Mouse (Mus musculus) intestine, embryonic 16.5 days (tissue): Measurements from ENCODE around the gene Rfx8. TPM values are rescaled to one million over a fixed set of nuclear protein-coding genes. Genes with fewer than 3 reads are reported as not detected.
A peak's percentile ranks its signal among the peaks of the same experiment; 100 is the strongest.

Experiments
- ATAC-seq: fragments of 200-750 bp; cut with Nextera tagmentation; 2 replicates; pipeline ENCODE4 v1.8.0; 2017; ENCODE audit warnings: moderate TSS enrichment, moderate library complexity
- H3K27ac ChIP-seq: fragments of 300-500 bp; sonication (generic); 2 replicates; pipeline ENCODE4 v1.5.1; 2014; ENCODE audit warnings: mild to moderate bottlenecking, low read length
- H3K27me3 ChIP-seq: fragments of 300-500 bp; sonication (generic); replicated peaks from 2 replicates; pipeline ENCODE4 v1.6.1; 2014; ENCODE audit warnings: low read length, control low read depth, mixed read lengths; ENCODE audit not compliant: control insufficient read depth, insufficient read depth
- H3K36me3 ChIP-seq: fragments of 300-500 bp; sonication (generic); 2 replicates; pipeline ENCODE4 v1.6.1; 2014; ENCODE audit warnings: low read length, control low read depth; ENCODE audit not compliant: control insufficient read depth, insufficient read depth
- H3K4me1 ChIP-seq: fragments of 300-500 bp; sonication (generic); 2 replicates; pipeline ENCODE4 v1.6.1; 2014; ENCODE audit warnings: low read length, control low read depth, mixed read lengths; ENCODE audit not compliant: control insufficient read depth, insufficient read depth
- H3K4me2 ChIP-seq: fragments of 300-500 bp; sonication (generic); 2 replicates; pipeline ENCODE4 v1.6.1; 2014; ENCODE audit warnings: low read depth, low read length, control low read depth
- H3K4me3 ChIP-seq: fragments of 300-500 bp; sonication (generic); 2 replicates; pipeline ENCODE4 v1.5.1; 2014; ENCODE audit warnings: mild to moderate bottlenecking, low read length
- H3K9ac ChIP-seq: fragments of 300-500 bp; sonication (generic); 2 replicates; pipeline ENCODE4 v1.6.1; 2014; ENCODE audit warnings: low read depth, low read length
- H3K9me3 ChIP-seq: fragments of 300-500 bp; sonication (generic); 2 replicates; pipeline ENCODE4 v1.6.1; 2016; ENCODE audit warnings: low read length, control low read depth; ENCODE audit not compliant: control insufficient read depth
- WGBS: fragments of 180-500 bp; shearing (Covaris S2); extraction: QIAGEN DNeasy Blood & Tissue Kit; methylation state at CpG from one replicate; pipeline ENCODE4 v1.1.7; 2014; 5-methylcytosine and 5-hydroxymethylcytosine counted together
- polyA plus RNA-seq: library from polyadenylated mRNA; unstranded; fragments of >200 nt; fragmentation: Nextera tagmentation; extraction: Ambion mirVana; gene quantifications from 2 replicates; pipeline ENCODE4 v1.2.1, GENCODE M21; 2015

Rfx8 gene
- polyA plus RNA-seq, 1 experiment from 2014 or later = 0.18 TPM

DNA sequence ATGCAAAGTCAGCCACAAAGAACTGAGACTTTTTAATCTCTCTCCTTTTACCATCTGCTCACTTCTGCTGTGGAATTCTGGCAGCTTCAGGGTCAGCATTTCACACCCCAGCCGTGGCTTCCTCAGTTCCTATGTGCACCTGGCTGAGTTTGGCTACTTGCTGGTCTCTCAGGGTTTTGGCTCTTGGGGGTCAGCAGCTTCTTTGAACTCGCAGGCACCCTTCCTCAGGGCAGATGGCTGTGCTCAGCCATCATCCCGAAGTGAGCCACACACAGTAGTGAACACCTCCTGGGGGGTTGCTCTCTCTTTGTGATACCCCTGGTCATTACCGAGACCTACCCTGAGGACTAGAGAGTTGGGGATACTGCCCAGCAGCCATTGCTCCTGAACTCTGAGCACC, 29.7 kb downstream of the Rfx8 start:
- Histone ChIP-seq H3K9ac (no peak overlapping the region), H3K4me2 (no peak overlapping the region), H3K27ac (no peak overlapping the region), H3K36me3 (no peaks in the 10 kb centered on the region), H3K4me1 (peaks cover 15% of the 10 kb centered on the region), H3K9me3 (no peaks in the 10 kb centered on the region), H3K4me3 (no peak overlapping the region), H3K27me3 (no peaks in the 10 kb centered on the region)
- 51% methylated on average over 4 of the region's 4 CpGs for WGBS
- ATAC-seq = no peak

DNA sequence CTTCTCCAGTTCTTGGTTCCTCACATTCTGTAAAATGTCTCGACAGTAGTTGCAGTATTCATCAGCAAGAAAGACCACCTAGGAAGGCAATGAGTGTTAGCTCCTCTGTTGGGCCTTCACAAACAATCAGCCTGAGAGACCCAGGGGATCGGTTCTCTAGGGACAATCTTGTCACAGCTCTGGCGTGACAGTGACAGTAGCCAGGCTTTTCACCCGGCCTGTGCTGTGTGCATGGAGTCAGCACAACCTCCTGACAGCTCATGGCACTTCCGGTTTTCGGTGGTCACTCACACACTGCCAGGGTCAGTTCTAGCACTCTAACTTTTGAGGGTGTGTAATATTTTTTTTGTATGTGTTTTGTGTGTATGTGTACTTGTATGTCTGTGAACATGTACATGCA, 32.2 kb downstream of the Rfx8 start:
- Histone ChIP-seq H3K4me3 (no peak overlapping the region), H3K9ac (no peak overlapping the region)

DNA sequence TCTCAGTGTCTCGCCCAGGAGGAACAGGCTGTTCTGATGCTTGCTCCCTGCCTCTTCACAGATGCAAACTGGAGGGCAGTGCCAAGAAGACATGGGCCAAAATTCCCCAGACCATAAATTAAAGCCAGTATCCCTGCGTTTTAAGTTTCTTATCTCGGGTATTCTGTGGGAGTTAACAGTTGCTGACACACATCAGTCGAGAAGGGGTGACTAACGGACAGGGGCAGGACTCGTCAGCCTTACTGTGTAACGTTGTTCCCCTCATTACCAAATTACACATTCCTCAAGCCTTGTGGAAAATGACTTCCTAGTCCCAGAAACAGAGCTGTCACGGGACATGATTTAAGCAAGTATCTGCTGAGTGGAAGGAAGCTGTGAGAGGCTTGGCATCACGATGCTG, 33.5 kb downstream of the Rfx8 start:
- 0 out of 2 replicates have a peak, but pooled peaks cover 4% of the 10 kb centered on the region for H3K4me1 ChIP-seq
- H3K27ac ChIP-seq = no peak overlapping the region
- WGBS = 51% methylated on average over 9 of the region's 9 CpGs
- no peak overlapping the region for H3K4me3 ChIP-seq
- no peaks in the 10 kb centered on the region for H3K36me3 ChIP-seq
- ATAC-seq = no peak
- H3K9me3 ChIP-seq = no peaks in the 10 kb centered on the region
- no peak overlapping the region for H3K9ac ChIP-seq
- H3K27me3 ChIP-seq = no peaks in the 10 kb centered on the region
- H3K4me2 ChIP-seq = no peak overlapping the region

More for the DNA sequence above, 32.2 kb downstream of the Rfx8 start:
- H3K4me1 ChIP-seq = 0 out of 2 replicates have a peak, but pooled peaks cover 4% of the 10 kb centered on the region
- H3K4me2 ChIP-seq = no peak overlapping the region
- H3K36me3 ChIP-seq = no peaks in the 10 kb centered on the region
- H3K27ac ChIP-seq = no peak overlapping the region
- 65% methylated on average over 6 of the region's 6 CpGs for WGBS
- H3K9me3 ChIP-seq = no peaks in the 10 kb centered on the region
- H3K27me3 ChIP-seq = no peaks in the 10 kb centered on the region
- ATAC-seq = no peak

DNA sequence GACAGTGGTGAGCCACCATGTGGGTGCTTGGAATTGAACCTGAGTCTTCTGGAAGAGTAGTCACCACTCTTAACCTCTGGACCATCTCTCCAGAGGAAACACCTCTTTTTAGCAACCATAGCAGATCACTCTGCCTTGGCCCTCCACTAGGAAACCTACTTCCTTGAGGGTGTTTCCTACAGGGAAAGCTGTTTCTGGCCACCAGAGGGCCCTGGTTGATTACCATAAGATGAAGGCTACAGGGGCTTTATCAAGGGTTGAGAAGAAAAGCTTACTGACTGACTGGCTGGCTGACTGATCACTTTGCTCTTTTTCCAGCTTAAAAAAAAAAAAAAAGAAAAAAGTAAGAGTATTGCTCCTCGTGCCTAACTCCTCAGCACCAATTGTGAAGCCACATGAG, 35.0 kb downstream of the Rfx8 start:
- Histone ChIP-seq H3K9me3 (no peaks in the 10 kb centered on the region), H3K27ac (no peak overlapping the region), H3K4me2 (no peak overlapping the region), H3K9ac (no peak overlapping the region), H3K36me3 (no peaks in the 10 kb centered on the region), H3K4me1 (0 out of 2 replicates have a peak, but pooled peaks cover 4% of the 10 kb centered on the region), H3K4me3 (no peak overlapping the region), H3K27me3 (no peaks in the 10 kb centered on the region)
- peak; percentile 77 for ATAC-seq
- WGBS = 3% methylated on average over 1 of the region's 1 CpGs

DNA sequence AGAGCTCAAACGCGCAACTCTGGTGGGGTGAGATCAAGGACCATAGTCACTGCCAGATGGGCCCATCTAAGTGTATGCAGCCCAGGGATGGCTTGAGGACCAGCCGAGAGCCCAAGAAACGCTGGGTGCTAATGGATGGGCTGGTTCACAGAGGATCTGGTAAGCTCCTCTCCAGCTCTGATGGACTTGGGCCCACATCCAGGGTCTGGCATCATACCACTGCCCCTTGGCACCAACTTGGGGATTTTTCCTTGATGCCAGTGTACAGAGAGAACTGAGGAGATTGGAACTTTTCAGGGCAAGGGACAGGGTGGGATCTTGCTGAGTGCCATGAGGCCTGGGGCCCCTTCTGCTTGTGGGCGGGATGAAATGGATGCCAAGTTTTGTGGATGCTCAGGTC, 39.2 kb downstream of the Rfx8 start:
- Histone ChIP-seq H3K4me1 (no peaks in the 10 kb centered on the region), H3K36me3 (no peaks in the 10 kb centered on the region), H3K27ac (no peak overlapping the region), H3K9me3 (no peaks in the 10 kb centered on the region), H3K9ac (no peak overlapping the region), H3K27me3 (no peaks in the 10 kb centered on the region), H3K4me3 (no peak overlapping the region), H3K4me2 (no peak overlapping the region)
- WGBS = 91% methylated on average over 5 of the region's 5 CpGs
- ATAC-seq = no peak

DNA sequence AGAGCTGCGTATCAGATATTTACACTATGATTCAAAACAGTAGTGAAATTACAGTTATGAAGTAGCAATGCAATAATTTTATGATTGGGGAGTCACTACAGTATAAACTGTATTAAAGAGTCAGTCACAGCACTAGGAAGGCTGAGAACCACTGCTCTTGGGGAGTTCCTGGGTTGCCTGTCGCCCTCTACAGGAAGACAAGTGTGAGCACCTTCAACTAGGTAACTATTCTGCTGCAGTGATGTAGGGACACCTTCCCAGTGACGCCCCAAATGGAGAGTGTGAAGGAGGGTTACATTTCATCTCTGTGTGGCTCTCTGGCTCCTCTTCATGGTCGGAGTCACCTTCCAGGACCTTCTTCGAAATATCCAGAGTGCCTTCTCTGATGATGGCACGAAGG, 40.3 kb downstream of the Rfx8 start:
- WGBS = 74% methylated on average over 6 of the region's 6 CpGs
- ATAC-seq = no peak
- no peak overlapping the region for H3K9ac ChIP-seq
- no peak overlapping the region for H3K4me2 ChIP-seq
- no peaks in the 10 kb centered on the region for H3K4me1 ChIP-seq
- no peaks in the 10 kb centered on the region for H3K27me3 ChIP-seq
- no peak overlapping the region for H3K27ac ChIP-seq
- H3K36me3 ChIP-seq = no peaks in the 10 kb centered on the region
- H3K4me3 ChIP-seq = no peak overlapping the region
- no peaks in the 10 kb centered on the region for H3K9me3 ChIP-seq

DNA sequence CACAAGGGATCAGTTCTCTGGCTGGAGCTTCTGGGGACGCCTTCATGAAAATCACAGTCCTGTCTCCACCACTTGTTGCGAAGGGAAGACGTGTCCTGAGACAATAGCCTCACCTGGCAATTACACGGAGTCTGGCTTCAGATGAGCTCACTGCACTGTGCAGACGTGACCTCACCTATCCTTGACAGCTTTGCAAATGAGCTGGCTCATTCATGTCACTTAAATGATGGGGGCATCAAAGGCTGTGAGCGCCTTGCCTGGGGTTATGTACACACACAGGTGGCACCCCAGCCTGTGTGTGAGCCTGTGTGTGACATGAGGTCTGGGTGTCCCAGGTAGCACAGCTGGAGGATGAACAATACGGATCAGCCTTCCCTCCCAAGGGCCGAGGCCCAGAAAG, 41.9 kb downstream of the Rfx8 start:
- Histone ChIP-seq H3K4me1 (no peaks in the 10 kb centered on the region), H3K27me3 (no peaks in the 10 kb centered on the region), H3K4me3 (no peak overlapping the region), H3K27ac (no peak overlapping the region), H3K9me3 (no peaks in the 10 kb centered on the region), H3K4me2 (no peak overlapping the region), H3K9ac (no peak overlapping the region), H3K36me3 (no peaks in the 10 kb centered on the region)
- peak; percentile 21; the same call in 1 of the 2 replicates for ATAC-seq
- WGBS = 66% methylated on average over 8 of the region's 8 CpGs

DNA sequence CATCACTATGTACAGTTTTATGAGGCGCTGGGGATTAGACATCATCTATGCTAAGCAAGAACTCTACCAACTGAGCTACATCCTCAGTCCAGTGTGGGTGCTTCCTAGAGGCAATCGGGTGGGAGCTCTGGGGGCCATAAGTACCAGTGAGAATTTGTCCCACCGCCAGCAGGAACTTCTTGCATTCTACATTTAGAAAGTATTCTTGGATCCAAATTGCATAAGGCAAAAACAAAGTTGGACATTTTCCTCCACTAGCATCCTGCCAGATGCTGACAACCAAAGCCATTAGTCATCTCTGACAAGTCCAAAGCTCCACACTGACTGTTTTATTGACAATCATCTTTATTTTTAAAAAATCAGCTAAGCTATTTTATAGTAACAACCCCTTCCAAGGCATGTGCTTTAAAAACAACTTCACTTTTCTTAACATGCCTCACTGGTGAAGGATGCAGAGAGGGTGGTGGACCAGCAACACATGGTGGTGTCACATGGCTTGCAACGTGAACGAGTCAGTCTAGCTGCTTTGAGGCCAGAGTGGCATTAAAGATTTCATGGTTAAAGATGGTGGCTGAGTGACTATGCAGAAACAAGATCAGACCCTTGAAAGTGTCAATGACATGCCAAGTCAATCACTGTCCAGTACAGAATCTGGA, 44.4 kb downstream of the Rfx8 start:
- WGBS = 84% methylated on average over 5 of the region's 5 CpGs
- no peak for ATAC-seq

DNA sequence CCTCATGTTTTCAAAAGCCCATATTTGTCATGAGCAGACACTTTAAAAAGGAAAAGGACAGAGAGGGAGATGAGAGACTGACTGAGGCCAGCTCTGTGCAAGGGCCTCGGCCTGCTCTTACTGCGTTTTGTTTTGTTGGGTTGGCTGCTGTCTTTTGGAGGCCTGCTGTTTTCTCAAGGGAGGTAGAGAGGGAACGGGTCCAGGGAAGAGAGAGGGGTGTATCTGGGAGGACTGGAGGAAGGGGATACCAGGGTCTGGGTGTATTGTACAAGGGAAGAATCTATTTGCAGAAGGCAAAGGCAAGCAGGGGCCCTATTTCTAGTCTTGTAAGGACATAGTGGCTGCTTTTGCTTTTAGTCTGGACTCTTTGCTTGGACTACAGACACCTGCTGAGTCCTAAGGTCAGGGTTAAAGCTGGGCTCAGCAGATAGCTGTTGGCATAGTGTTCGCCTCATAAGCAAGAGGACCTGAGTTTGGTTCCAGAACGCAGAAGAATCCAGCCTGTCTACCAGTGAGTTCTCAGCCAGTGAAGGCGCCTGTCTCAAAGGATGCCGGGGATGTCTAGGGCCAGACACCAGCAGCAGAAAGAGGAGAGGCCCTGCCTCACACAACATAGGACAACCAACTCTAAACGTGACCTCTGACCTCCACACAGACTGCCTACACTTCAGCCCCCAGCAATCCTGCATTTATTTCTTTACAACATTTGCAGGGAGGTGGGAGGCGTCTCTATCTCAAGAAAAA, 48.3 kb downstream of the Rfx8 start:
- no peaks in the 10 kb centered on the region for H3K27me3 ChIP-seq
- WGBS = 77% methylated on average over 9 of the region's 9 CpGs
- H3K4me2 ChIP-seq = no peak overlapping the region
- ATAC-seq = no peak
- no peak overlapping the region for H3K9ac ChIP-seq
- H3K4me1 ChIP-seq = no peaks in the 10 kb centered on the region
- H3K36me3 ChIP-seq = no peaks in the 10 kb centered on the region
- no peak overlapping the region for H3K27ac ChIP-seq
- no peak overlapping the region for H3K4me3 ChIP-seq
- no peaks in the 10 kb centered on the region for H3K9me3 ChIP-seq

More for the DNA sequence above, 44.4 kb downstream of the Rfx8 start:
- Histone ChIP-seq H3K9ac (no peak overlapping the region), H3K4me2 (no peak overlapping the region), H3K36me3 (no peaks in the 10 kb centered on the region), H3K27me3 (no peaks in the 10 kb centered on the region), H3K4me1 (no peaks in the 10 kb centered on the region), H3K9me3 (no peaks in the 10 kb centered on the region), H3K27ac (no peak overlapping the region), H3K4me3 (no peak overlapping the region)
